Mouse (Mus musculus): Measurements from ENCODE around the gene Kcnn3.
A peak's percentile ranks its signal among the peaks of the same experiment; 100 is the strongest.

The Kcnn3 gene

DNA sequence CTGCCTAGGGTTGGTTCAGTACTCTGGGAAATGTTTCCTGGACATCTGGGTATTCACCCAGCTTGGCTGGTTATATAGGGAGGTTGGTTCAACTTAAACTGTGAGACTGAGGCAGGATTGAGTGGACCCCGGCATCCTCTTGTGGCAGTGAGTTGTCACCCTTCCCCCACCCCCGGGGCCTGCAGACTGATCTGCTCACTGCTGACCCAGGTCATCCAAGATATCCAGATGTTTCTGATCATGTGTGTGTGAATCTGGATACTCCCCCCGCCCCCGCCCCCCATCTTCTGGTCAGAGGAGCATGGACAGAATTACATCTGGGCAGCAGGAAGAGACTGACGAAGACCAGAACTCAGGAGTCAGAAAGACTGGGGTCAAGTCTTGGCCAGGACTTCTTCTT is 45.4 kb downstream of the Kcnn3 start:
- no peak for DNase-seq (ENCODE audit: low spot score in 2 of 2)

DNA sequence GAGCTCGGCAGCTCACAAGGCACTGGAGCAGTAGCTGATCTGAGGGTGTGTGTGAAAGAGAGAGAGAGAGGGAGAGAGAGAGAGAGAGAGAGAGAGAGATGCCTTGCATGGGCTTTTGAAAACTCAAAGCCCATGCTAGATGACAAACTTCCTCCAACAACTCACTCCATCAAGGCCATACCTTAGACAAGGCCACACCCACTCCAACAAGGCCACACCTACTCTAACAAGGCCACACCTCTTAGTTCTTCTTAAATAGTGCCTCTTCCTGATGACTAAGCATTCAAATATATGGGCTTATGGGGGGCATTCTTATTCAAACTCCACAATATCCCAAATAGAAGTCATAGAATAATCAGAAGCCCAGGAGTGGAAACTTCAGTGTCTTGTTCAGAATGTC is 49.1 kb downstream of the Kcnn3 start:
- DNase-seq (ENCODE audit: low spot score in 2 of 2): no peak

DNA sequence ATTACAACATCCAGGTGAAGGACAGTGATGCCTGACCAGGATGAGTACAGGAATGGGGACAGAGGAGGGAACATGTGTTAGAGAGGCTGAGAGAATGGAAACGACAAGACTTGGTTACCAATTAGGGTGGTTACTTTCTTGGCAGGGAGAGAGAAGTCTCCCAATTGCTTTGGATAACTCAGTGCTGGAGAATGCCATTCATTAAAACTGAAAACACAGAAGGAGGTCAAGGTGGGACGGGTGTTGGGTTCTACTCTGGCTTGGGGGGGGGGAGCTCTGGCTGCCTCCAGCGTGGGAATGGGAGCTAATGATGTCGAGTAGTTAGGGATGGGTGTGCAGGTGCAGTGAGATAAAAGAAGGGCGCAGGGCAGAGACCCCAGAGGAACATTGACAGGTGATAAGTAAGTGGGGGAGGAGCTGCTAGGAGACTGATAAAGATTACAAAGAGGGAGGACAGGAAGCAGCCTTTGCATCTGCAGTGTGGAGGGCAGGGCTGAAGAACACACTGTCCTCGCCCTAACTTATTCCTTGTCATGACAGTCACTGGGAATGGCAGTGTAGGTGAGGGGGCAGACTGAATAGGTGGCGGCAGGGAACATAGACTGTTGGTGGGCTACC is 49.9 kb downstream of the Kcnn3 start:
- no peak for DNase-seq (ENCODE audit: low spot score in 2 of 2)

DNA sequence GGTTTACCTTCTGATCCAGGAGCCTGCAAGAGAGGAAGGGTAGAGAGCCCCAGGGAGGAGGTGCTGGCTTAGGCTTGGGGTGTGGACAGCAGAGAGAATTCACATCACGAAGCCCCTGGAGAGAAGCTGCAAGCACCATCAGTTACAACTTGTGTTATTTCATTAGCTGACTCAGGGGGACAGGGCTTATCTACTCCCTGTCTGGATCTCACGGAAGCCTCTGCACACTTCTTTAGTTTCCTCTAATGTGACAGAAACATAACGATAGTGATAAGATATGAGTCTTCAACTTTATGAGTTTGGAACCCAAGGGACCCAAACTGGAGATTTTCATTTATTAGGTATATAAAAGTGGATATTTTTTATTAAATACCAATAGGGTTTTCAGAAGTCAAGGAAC is 50.4 kb downstream of the Kcnn3 start:
- DNase-seq (ENCODE audit: low spot score in 2 of 2): no peak

DNA sequence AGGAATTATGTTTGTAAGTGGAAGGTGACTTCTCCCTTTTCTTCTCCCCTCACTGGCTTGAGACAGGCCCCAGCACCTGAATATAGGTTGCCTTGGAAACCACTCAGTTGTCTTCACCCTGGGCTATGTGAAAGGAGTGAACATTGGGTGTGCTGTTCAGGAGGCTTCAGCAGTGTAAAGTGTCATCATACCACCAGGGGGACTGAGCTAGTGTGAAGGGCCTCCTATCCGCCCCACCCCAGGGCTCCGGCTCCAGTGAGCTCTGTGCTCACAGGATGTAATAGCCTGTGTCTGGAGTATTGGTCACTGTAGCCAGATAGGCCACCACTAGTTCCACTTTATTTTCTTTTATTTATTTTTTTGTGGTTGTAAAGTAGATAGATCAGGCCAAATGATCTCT is 54.3 kb downstream of the Kcnn3 start:
- no peak for DNase-seq (ENCODE audit: low spot score in 2 of 2)

DNA sequence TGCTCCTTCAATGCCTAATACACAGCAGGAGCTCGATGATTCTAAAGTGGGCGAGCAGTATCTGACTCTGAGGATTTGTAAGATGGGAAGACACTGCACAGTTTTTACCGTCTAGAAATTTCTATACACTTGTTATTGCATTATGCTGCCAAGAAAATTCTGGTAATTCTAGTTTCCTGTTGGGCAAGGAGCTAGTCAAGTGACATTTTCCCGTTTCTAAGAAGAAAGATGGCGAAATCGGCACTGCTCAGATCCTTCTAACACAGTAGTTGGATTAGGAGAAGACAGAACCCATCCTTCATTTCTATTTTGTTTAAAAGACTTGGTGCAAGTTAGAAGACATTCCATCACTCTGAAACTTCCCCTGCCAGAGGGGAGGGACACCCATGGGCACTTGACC is 56.4 kb downstream of the Kcnn3 start:
- DNase-seq (ENCODE audit: low spot score in 2 of 2): no peak

DNA sequence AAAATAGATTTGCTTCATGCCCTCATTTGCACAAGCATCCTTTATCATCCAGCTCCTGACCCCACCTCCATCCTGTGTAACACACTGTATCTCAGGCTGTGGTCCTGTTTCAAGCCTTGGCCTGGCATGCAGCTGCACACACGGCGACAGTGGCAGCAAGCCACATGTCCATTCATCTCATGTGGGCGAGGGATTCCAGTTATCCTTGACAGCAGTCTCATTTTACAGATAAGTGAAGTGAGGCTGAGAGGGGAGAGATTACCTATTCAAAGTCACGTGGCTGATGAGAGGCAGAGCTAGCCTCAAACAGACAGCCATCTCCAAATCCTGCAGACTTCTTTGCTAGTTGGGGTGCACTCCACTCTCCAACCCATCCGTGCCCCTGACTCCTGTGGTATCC is 57.2 kb downstream of the Kcnn3 start:
- DNase-seq (ENCODE audit: low spot score in 2 of 2): no peak

- no peak for DNase-seq (ENCODE audit: low spot score in 2 of 2)
Observed at GRCm38 (mm10) chr3:89578083-89578482, 58.1 kb downstream of the Kcnn3 start.

- no peak for DNase-seq (ENCODE audit: low spot score in 2 of 2)
Observed at GRCm38 (mm10) chr3:89578803-89579202, 58.8 kb downstream of the Kcnn3 start.

- no peak for DNase-seq (ENCODE audit: low spot score in 2 of 2)
Observed at GRCm38 (mm10) chr3:89584254-89584653, 64.3 kb downstream of the Kcnn3 start.

DNA sequence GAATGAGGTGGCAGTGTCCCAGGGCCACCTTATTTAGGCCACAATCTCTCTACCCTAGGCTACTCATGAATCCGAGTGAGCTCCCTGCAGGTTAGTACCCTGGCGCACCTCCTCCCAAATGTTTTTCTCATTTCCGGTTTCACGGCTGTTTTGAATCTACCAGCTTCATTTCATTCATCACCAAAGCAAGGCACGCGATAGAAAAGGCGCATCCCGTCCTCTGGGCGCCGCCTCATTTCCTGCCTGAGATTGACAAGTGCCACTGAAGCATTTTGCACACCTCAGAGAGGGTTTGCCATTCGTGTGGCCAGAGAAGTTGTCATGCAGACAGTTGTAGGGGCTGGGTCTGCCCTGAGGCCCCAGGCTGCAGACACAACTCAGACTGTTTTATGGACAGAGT is 68.5 kb downstream of the Kcnn3 start:
- DNase-seq (ENCODE audit: low spot score in 2 of 2): peak in 1 of 2 experiments; percentile 9

DNA sequence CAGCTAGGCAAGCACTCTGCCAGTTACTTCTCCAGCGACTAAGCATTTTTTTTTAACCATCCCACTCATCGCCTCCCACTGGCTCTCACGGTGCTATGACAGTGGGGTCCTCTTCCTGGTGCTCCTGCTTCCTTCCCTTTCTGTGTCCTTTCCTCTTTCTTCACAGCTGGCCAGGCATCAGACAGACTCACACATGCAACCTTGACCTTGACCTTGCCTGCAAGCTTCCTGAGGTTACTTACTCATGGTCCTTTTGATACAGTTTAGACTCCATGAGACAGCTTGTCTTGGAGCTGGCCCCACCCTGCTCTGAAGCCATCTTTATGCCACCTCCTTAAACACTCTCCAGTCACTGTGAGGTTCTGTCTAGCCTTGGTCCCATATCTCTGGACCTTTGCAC is 69.4 kb downstream of the Kcnn3 start:
- no peak for DNase-seq (ENCODE audit: low spot score in 2 of 2)

DNA sequence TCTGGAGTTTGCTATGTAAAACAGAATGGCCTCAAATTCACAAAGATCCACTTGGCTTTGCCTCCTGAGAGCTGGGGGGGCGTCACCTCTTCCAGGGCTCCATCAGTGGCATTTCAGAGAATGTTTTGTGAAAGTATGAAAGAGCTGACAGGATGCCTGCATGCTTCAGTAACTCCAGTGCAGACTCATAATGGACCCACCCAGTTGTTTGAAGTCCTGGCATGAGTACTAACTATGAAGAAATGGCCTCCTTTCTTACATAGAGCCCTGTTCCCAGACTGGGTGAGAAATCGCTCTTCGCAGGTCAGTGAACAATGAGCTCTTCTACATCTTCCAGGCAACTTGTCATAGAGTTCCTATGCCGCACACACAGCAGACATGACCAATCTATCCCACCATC is 70.4 kb downstream of the Kcnn3 start:
- DNase-seq (ENCODE audit: low spot score in 2 of 2): no peak

DNA sequence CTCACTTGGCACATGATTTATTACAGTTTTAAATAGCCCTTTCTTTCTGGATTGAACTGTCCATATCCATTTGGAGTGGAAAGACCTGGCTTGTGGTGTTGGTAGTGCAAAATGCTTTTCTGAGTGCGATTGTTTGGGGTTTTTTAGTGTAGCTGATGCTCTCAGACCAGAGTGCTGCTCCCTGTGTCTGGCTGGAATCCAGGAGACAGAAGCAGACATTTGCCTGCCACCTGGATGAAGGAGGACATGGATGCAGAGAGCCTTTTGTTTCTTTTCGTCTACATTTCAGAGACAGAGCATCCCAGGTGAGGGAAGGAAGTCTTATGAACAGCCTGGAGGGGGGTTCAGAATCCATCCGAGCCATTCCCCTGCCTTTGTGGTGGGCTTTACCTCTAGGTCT is 71.5 kb downstream of the Kcnn3 start:
- DNase-seq (ENCODE audit: low spot score in 2 of 2): no peak

- DNase-seq (ENCODE audit: low spot score in 2 of 2): no peak
Observed at GRCm38 (mm10) chr3:89592809-89593208, 72.8 kb downstream of the Kcnn3 start.

GRCm38 (mm10) chr3:89593524-89593923 is 73.6 kb downstream of the Kcnn3 start:
- DNase-seq (ENCODE audit: low spot score in 2 of 2): no peak

- DNase-seq (ENCODE audit: low spot score in 2 of 2): no peak
Observed at GRCm38 (mm10) chr3:89598361-89598760, 78.4 kb downstream of the Kcnn3 start.

GRCm38 (mm10) chr3:89598967-89599366 is 79.0 kb downstream of the Kcnn3 start:
- DNase-seq (ENCODE audit: low spot score in 2 of 2): no peak

DNA sequence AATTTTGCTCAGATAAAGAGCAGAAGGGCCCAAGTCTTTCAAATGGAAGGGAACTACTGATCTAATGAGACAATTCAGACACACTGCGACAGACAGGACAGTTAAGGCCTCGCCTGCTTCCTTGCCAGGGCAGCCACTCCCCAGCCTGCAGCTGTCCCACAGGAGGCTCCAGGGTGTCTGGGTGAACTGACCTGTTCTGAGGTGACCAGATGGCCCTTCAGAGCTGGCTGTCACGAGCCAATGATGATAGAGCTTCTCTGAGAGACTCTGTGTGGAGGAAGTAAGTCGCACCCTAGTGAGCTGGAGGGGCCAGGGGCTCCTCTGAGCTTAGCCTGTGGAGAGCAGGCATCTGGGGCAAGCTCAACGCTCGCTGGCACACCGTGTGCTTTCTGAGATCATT is 81.1 kb downstream of the Kcnn3 start:
- DNase-seq (ENCODE audit: low spot score in 2 of 2): no peak

- no peak for DNase-seq (ENCODE audit: low spot score in 2 of 2)
Observed at GRCm38 (mm10) chr3:89603300-89603699, 83.3 kb downstream of the Kcnn3 start.

GRCm38 (mm10) chr3:89605235-89605634 is 85.3 kb downstream of the Kcnn3 start:
- DNase-seq (ENCODE audit: low spot score in 2 of 2): no peak

- no peak for DNase-seq (ENCODE audit: low spot score in 2 of 2)
Observed at GRCm38 (mm10) chr3:89607327-89607726, 87.4 kb downstream of the Kcnn3 start.

- DNase-seq (ENCODE audit: low spot score in 2 of 2): no peak
Observed at GRCm38 (mm10) chr3:89612048-89612447, 92.1 kb downstream of the Kcnn3 start.

Data from natural killer cell, adult 2 months (primary cell).